Mouse (Mus musculus) liver, embryonic 16.5 days (tissue): ENCODE measurements around the gene Tapbpl. TPM values are rescaled to one million over a fixed set of nuclear protein-coding genes. Genes with fewer than 3 reads are reported as not detected.
A peak's percentile ranks its signal among the peaks of the same experiment; 100 is the strongest.
"Not testable (repeated sequence)": the region's sequence is repeated elsewhere in the genome, so short reads cannot be mapped to it uniquely, and the experiment has no call there.

ENCODE experiments used
- ATAC-seq: fragments of 200-750 bp; cut with Nextera tagmentation; 2 replicates; pipeline ENCODE4 v1.8.0; 2017; ENCODE audit warnings: low read depth, mild to moderate bottlenecking, moderate number of reproducible peaks, moderate library complexity
- H3K27ac ChIP-seq: fragments of 300-500 bp; sonication (generic); 2 replicates; pipeline ENCODE4 v1.5.1; 2014; ENCODE audit warnings: mild to moderate bottlenecking, low read length
- H3K27me3 ChIP-seq: fragments of 300-500 bp; sonication (generic); 2 replicates; pipeline ENCODE4 v1.6.1; 2014; ENCODE audit warnings: low read depth, low read length, mixed read lengths; ENCODE audit not compliant: control insufficient read depth, insufficient read depth
- H3K36me3 ChIP-seq: fragments of 300-500 bp; sonication (generic); 2 replicates; pipeline ENCODE4 v1.6.1; 2014; ENCODE audit warnings: mild to moderate bottlenecking; ENCODE audit not compliant: control insufficient read depth, insufficient read depth
- H3K4me1 ChIP-seq: fragments of 300-500 bp; sonication (generic); 2 replicates; pipeline ENCODE4 v1.6.1; 2014; ENCODE audit warnings: low read depth, low read length, mixed read lengths; ENCODE audit not compliant: control insufficient read depth
- H3K4me2 ChIP-seq: fragments of 300-500 bp; sonication (generic); 2 replicates; pipeline ENCODE4 v1.6.1; 2014; ENCODE audit warnings: low read depth, low read length, mixed read lengths
- H3K4me3 ChIP-seq: fragments of 300-500 bp; sonication (generic); 2 replicates; pipeline ENCODE4 v1.5.1; 2014; ENCODE audit warnings: low read depth, mild to moderate bottlenecking, low read length
- H3K9ac ChIP-seq: fragments of 300-500 bp; sonication (generic); 2 replicates; pipeline ENCODE4 v1.6.1; 2014; ENCODE audit warnings: low read depth, low read length
- H3K9me3 ChIP-seq: fragments of 300-500 bp; sonication (generic); replicated peaks from 2 replicates; pipeline ENCODE4 v1.6.1; 2016; ENCODE audit warnings: low read length; ENCODE audit not compliant: control insufficient read depth
- WGBS: fragments of 180-500 bp; shearing (Covaris S2); extraction: QIAGEN DNeasy Blood & Tissue Kit; methylation state at CpG from one replicate; pipeline ENCODE4 v1.1.7; 2014; ENCODE audit not compliant: insufficient replicate concordance; 5-methylcytosine and 5-hydroxymethylcytosine counted together
- polyA plus RNA-seq: library from polyadenylated mRNA; unstranded; fragments of >200 nt; fragmentation: Nextera tagmentation; extraction: Ambion mirVana; gene quantifications from 2 replicates; pipeline ENCODE4 v1.2.1, GENCODE M21; 2015

The Tapbpl gene
- 9.1 and 9.7 TPM in 2 replicates for polyA plus RNA-seq

- peak; percentile 79 for ATAC-seq
- under 1% methylated on average over 16 of the region's 16 CpGs for WGBS
- Histone ChIP-seq H3K9ac (peak within 1 kb of the TSS; percentile 75), H3K4me3 (peak within 1 kb of the TSS; percentile 75), H3K36me3 (0 out of 2 replicates have a peak, but pooled peaks cover 2% of the 10 kb centered on the region), H3K4me2 (peak within 1 kb of the TSS; percentile 79), H3K9me3 (no peaks in the 10 kb centered on the region), H3K27ac (peak within 1 kb of the TSS; percentile 88), H3K27me3 (no peaks in the 10 kb centered on the region), H3K4me1 (peaks cover 14% of the 10 kb centered on the region)
These were observed at the start of gene Tapbpl for GRCm38 (mm10) chr6:125231117-125232044. Gene Tapbpl (minus strand): TSS chr6:125231860.

DNA sequence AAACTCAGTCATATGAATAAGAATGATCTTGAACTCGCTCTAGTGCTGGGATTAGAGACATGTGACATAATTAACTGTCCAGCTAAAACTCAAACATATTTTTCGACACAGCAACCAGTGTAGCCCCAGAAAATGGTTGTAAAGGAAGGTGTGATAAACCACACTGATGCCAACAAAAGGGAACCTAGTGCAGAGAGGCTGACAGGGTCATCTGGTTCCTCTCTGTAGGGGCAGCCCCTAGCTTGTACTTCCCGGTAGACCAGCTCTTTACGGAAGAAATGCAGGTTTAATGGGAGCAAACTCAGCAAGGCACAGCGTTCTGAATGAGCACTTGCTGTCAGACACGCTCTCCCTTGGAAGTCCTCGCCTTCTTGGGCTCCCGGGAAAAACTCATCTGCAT lies 48.1 kb upstream of the Tapbpl start:
- ATAC-seq: no peak
- no peaks in the 10 kb centered on the region for H3K27me3 ChIP-seq
- WGBS: 40% methylated on average over 8 of the region's 8 CpGs
- H3K4me2 ChIP-seq: no peak overlapping the region
- H3K9me3 ChIP-seq: 0 out of 2 replicates have a peak, but pooled peaks cover 2% of the 10 kb centered on the region
- no peak overlapping the region for H3K27ac ChIP-seq
- no peaks in the 10 kb centered on the region for H3K4me1 ChIP-seq
- no peaks in the 10 kb centered on the region for H3K36me3 ChIP-seq
- no peak overlapping the region for H3K4me3 ChIP-seq
- no peak overlapping the region for H3K9ac ChIP-seq

DNA sequence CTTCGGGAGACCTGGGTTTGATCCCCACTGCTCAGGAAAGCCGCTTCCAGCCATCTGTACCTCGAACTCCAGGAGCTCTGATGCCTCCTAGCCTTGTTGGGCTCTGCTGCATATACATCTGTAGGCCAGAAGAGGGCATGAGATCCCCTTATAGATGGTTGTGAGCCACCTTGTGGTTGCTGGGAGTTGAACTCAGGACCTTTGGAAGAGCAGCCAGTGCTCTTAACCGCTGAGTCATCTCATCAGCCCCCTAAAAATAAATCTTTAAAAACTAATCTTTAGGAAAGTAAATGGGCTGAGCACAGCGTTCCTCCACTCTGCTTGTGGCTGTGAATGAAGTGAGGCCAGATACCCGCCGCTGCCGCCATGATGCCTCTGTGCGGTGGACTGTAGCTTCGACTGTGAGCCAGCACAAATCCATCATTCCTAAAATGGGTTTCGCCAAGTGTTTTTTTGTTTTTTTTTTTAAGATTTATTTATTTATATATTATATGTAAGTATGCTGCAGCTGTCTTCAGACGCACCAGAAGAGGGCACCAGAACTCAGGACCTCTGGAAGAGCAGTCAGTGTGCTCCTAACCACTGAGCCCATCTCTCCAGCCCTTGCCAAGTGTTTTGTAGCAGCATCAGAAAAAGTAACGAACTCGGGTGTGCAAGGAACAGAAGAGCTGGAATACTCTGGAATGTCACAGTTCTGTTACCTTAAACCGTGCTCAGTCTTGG lies 43.3 kb upstream of the Tapbpl start:
- ATAC-seq: no peak
- Histone ChIP-seq H3K9me3 (no peaks in the 10 kb centered on the region), H3K27ac (no peak overlapping the region), H3K9ac (no peak overlapping the region), H3K36me3 (no peaks in the 10 kb centered on the region), H3K4me1 (peaks cover 5% of the 10 kb centered on the region), H3K4me3 (no peak overlapping the region), H3K27me3 (no peaks in the 10 kb centered on the region), H3K4me2 (no peak overlapping the region)
- WGBS: 47% methylated on average over 15 of the region's 15 CpGs

- Histone ChIP-seq H3K9ac (no peak overlapping the region), H3K4me3 (no peak overlapping the region), H3K27ac (no peak overlapping the region), H3K27me3 (no peaks in the 10 kb centered on the region), H3K4me2 (peak overlapping the region; percentile 52; the same call in 1 of the 2 replicates), H3K36me3 (no peaks in the 10 kb centered on the region), H3K9me3 (no peaks in the 10 kb centered on the region), H3K4me1 (peaks cover 5% of the 10 kb centered on the region)
- ATAC-seq: no peak
- WGBS: 53% methylated on average over 10 of the region's 10 CpGs
These were observed 40.6 kb upstream of the Tapbpl start for GRCm38 (mm10) chr6:125272228-125272785.

GRCm38 (mm10) chr6:125271455-125272227 lies 40.0 kb upstream of the Tapbpl start:
- ATAC-seq: peak; percentile 93
- Histone ChIP-seq H3K27ac (peak overlapping the region; percentile 63; the same call in 1 of the 2 replicates), H3K4me3 (peak overlapping the region; percentile 17; the same call in 1 of the 2 replicates), H3K9ac (no peak overlapping the region), H3K9me3 (no peaks in the 10 kb centered on the region), H3K4me1 (peaks cover 5% of the 10 kb centered on the region), H3K4me2 (peak overlapping the region; percentile 52), H3K36me3 (no peaks in the 10 kb centered on the region), H3K27me3 (no peaks in the 10 kb centered on the region)
- 8% methylated on average over 17 of the region's 17 CpGs for WGBS

DNA sequence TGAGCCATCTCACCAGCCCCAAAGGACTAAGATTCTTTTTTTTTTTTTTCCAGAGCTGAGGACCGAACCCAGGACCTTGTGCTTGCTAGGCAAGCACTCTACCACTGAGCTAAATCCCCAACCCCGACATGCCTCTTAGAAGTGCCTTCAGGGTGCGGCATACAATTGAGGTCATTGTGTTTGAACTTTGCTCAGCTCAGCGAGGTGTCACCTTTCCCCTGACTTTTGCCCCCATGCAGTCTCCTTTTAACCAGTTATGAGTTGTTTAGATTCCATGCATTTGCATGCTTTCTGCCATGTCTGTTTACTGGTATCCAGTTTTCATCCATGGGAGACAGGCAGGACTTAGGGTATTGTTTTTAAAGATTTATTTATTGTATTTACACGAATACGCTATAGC lies 37.1 kb upstream of the Tapbpl start:
- H3K36me3 ChIP-seq: no peaks in the 10 kb centered on the region
- H3K9me3 ChIP-seq: no peaks in the 10 kb centered on the region
- WGBS: 60% methylated on average over 6 of the region's 6 CpGs
- no peaks in the 10 kb centered on the region for H3K27me3 ChIP-seq
- H3K4me3 ChIP-seq: no peak overlapping the region
- peaks cover 5% of the 10 kb centered on the region for H3K4me1 ChIP-seq
- no peak overlapping the region for H3K27ac ChIP-seq
- no peak overlapping the region for H3K9ac ChIP-seq
- ATAC-seq: no peak
- no peak overlapping the region for H3K4me2 ChIP-seq

- no peak overlapping the region for H3K4me3 ChIP-seq
- no peaks in the 10 kb centered on the region for H3K36me3 ChIP-seq
- no peak overlapping the region for H3K27ac ChIP-seq
- no peak overlapping the region for H3K9ac ChIP-seq
- no peak overlapping the region for H3K4me2 ChIP-seq
- peaks cover 5% of the 10 kb centered on the region for H3K4me1 ChIP-seq
- WGBS: 64% methylated on average over 3 of the region's 3 CpGs
- H3K27me3 ChIP-seq: no peaks in the 10 kb centered on the region
- no peaks in the 10 kb centered on the region for H3K9me3 ChIP-seq
- no peak for ATAC-seq
These were observed 35.8 kb upstream of the Tapbpl start for GRCm38 (mm10) chr6:125267469-125267868.

- not testable (repeated sequence) for H3K9me3 ChIP-seq, H3K27me3 ChIP-seq, ATAC-seq, H3K9ac ChIP-seq, H3K4me1 ChIP-seq, H3K36me3 ChIP-seq, H3K4me3 ChIP-seq, H3K4me2 ChIP-seq, H3K27ac ChIP-seq
- 55% methylated on average over 6 of the region's 6 CpGs for WGBS
These were observed 34.9 kb upstream of the Tapbpl start for GRCm38 (mm10) chr6:125266600-125266999.
